Mouse (Mus musculus) E14TG2a.4 (cell line): ENCODE measurements around the gene Nipal3.
A peak's percentile ranks its signal among the peaks of the same experiment; 100 is the strongest.

Experiments used
- H3K27me3 ChIP-seq: 2 replicates; pipeline ENCODE4 v1.6.1; 2014; ENCODE audit warnings: low read length, control low read depth; ENCODE audit not compliant: insufficient read depth
- H3K36me3 ChIP-seq: 2 replicates; pipeline ENCODE4 v1.6.1; 2014; ENCODE audit warnings: low read length, control low read depth; ENCODE audit not compliant: insufficient read depth
- H3K4me1 ChIP-seq: replicated peaks from 2 replicates; pipeline ENCODE4 v1.6.1; 2014; ENCODE audit warnings: low read depth, low read length, control low read depth
- H3K4me3 ChIP-seq: replicated peaks from 2 replicates; pipeline ENCODE4 v1.5.1; 2014; ENCODE audit warnings: mild to moderate bottlenecking, low read length
- H3K9me3 ChIP-seq: 2 replicates; pipeline ENCODE4 v1.6.1; 2014; ENCODE audit warnings: low read length, control low read depth
- CTCF ChIP-seq: conservative IDR thresholded peaks from 2 replicates; pipeline ENCODE4 v1.5.1; 2014; ENCODE audit warnings: low read length
- NANOG ChIP-seq: IDR thresholded peaks from 2 replicates; pipeline ENCODE4 v1.6.1; 2014; ENCODE audit warnings: borderline replicate concordance, low read length, mixed read lengths
- POU5F1 ChIP-seq: IDR thresholded peaks from 2 replicates; pipeline ENCODE4 v1.6.1; 2014; ENCODE audit warnings: low read length, borderline replicate concordance

The Nipal3 gene

GRCm38 (mm10) chr4:135401881-135402280 lies 93.0 kb downstream of the Nipal3 start:
- Histone ChIP-seq H3K4me3 (no peak overlapping the region), H3K36me3 (no peaks in the 10 kb centered on the region), H3K9me3 (no peaks in the 10 kb centered on the region), H3K4me1 (peaks cover 34% of the 10 kb centered on the region), H3K27me3 (peaks cover 23% of the 10 kb centered on the region)
- TF ChIP-seq NANOG (no peak), POU5F1 (no peak), CTCF (no peak)

GRCm38 (mm10) chr4:135397991-135398390 lies 96.8 kb downstream of the Nipal3 start, which contains the start of gene Ncmap:
Gene Ncmap, minus strand, starts transcription at chr4:135398227.
- TF ChIP-seq CTCF: no peak
- no peak for TF ChIP-seq NANOG
- TF ChIP-seq POU5F1: no peak
- H3K27me3 ChIP-seq: peaks cover 27% of the 10 kb centered on the region

GRCm38 (mm10) chr4:135397551-135397950 lies 97.3 kb downstream of the Nipal3 start:
- TF ChIP-seq CTCF (no peak), POU5F1 (no peak), NANOG (no peak)

More at GRCm38 (mm10) chr4:135397991-135398390, 96.8 kb downstream of the Nipal3 start, which contains the start of gene Ncmap:
- H3K36me3 ChIP-seq: no peaks in the 10 kb centered on the region
- peaks cover 40% of the 10 kb centered on the region for H3K4me1 ChIP-seq
- peaks cover under 1% of the 10 kb centered on the region for H3K9me3 ChIP-seq
- H3K4me3 ChIP-seq: peak within 1 kb of the TSS; percentile 75

DNA sequence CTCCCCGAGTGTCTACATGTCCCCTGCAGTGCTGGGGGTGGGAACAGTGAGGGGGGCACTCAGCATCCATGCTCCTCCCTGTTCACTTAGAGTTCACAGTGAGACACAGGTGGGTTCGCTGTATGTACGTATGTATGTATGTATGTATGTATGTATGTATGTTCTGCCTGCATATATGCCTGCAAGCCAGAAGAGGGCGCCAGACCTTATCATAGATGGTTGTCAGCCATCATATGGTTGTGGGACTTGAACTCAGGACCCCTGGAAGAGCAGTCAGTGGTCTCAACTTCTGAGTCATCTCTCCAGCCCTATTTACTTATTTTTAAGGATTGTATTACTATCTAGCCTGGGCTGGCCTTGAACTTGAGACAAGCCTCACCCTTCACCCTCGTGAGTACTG lies 98.5 kb downstream of the Nipal3 start:
- peaks cover 7% of the 10 kb centered on the region for H3K9me3 ChIP-seq
- peaks cover 27% of the 10 kb centered on the region for H3K27me3 ChIP-seq
- no peak for TF ChIP-seq POU5F1
- peak; percentile 23 for TF ChIP-seq CTCF
- no peak for TF ChIP-seq NANOG
- no peaks in the 10 kb centered on the region for H3K36me3 ChIP-seq
- no peak overlapping the region for H3K4me3 ChIP-seq
- H3K4me1 ChIP-seq: peaks cover 41% of the 10 kb centered on the region

More at GRCm38 (mm10) chr4:135397551-135397950, 97.3 kb downstream of the Nipal3 start:
- peaks cover 27% of the 10 kb centered on the region for H3K27me3 ChIP-seq
- H3K4me1 ChIP-seq: peaks cover 40% of the 10 kb centered on the region
- no peaks in the 10 kb centered on the region for H3K36me3 ChIP-seq
- H3K9me3 ChIP-seq: peaks cover 5% of the 10 kb centered on the region
- H3K4me3 ChIP-seq: peak overlapping the region; percentile 75
